Mouse (Mus musculus) heart, embryonic 16.5 days (tissue): ENCODE measurements at regions not wholly inside any gene's neighbourhood (a gene's known extent, or its start where the extent isn't known, plus 50 kb on each side); places are given as distances from the start of the nearest gene placed in this dataset.

Experiments used
- ATAC-seq: fragments of 200-750 bp; cut with Nextera tagmentation; replicated peaks from 2 replicates; pipeline ENCODE4 v1.8.0; 2017; ENCODE audit warnings: moderate number of reproducible peaks; ENCODE audit not compliant: insufficient read depth, low FRiP score; ENCODE audit errors: extremely low read depth
- H3K27ac ChIP-seq: fragments of 300-500 bp; sonication (generic); 2 replicates; pipeline ENCODE4 v1.5.1; 2014; ENCODE audit warnings: mild to moderate bottlenecking, low read length, control low read depth, moderate library complexity
- H3K27me3 ChIP-seq: fragments of 300-500 bp; sonication (generic); 2 replicates; pipeline ENCODE4 v1.6.1; 2014; ENCODE audit warnings: low read length, mixed read lengths; ENCODE audit not compliant: control insufficient read depth, insufficient read depth
- H3K36me3 ChIP-seq: fragments of 300-500 bp; sonication (generic); 2 replicates; pipeline ENCODE4 v1.6.1; 2014; ENCODE audit not compliant: control insufficient read depth, insufficient read depth
- H3K4me1 ChIP-seq: fragments of 300-500 bp; sonication (generic); 2 replicates; pipeline ENCODE4 v1.6.1; 2014; ENCODE audit warnings: low read length, mixed read lengths; ENCODE audit not compliant: control insufficient read depth, insufficient read depth
- H3K4me2 ChIP-seq: fragments of 300-500 bp; sonication (generic); 2 replicates; pipeline ENCODE4 v1.6.1; 2014; ENCODE audit warnings: low read depth, mild to moderate bottlenecking, control low read depth, low read length
- H3K4me3 ChIP-seq: fragments of 300-500 bp; sonication (generic); 2 replicates; pipeline ENCODE4 v1.5.1; 2014; ENCODE audit warnings: mild to moderate bottlenecking, control low read depth, low read length
- H3K9ac ChIP-seq: fragments of 300-500 bp; sonication (generic); 2 replicates; pipeline ENCODE4 v1.6.1; 2014; ENCODE audit warnings: low read length, control low read depth
- H3K9me3 ChIP-seq: fragments of 300-500 bp; sonication (generic); replicated peaks from 2 replicates; pipeline ENCODE4 v1.6.1; 2016; ENCODE audit warnings: low read length; ENCODE audit not compliant: control insufficient read depth
- WGBS: fragments of 180-500 bp; shearing (Covaris S2); extraction: QIAGEN DNeasy Blood & Tissue Kit; methylation state at CpG from one replicate; pipeline ENCODE4 v1.1.7; 2014; 5-methylcytosine and 5-hydroxymethylcytosine counted together

DNA sequence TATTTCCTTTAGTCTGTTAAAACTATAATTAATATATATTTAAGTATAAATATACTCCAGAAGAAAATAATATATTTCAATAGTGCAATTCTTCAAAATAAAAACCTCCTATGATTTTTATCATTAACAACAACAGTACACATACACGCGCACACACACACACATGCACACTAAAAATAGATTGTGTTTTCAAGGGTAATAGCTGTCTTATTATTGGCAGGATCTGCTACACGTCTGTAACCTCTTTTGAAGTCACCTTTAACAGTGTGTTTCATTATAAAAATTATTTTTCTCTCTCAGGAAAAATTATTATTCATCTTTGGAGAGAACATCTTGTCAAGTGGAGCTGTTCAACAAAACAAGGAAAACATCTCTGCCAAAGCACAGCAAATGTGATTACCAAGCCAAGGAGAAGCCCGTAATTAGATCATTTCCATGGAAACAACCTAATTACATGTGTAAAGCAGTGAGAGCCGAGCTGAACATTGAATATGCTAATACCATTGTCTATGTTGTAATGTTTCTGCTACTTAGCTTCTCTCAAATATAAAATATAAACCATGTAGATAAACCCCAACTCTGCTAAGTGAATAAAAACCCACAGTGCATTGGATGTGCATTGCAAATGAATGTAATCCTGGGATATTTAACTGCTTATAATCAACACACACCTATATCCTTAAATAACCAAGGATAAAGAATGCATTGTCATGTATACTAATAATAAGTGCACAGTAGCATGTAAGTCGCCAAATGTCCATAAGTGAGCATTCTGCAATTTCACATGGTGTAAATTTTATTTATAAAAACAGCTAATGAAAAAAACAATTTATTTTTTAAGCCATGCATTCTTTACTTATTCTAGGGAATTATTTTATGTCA, 719.4 kb upstream of the Tbl1xr1 start:
- WGBS = 67% methylated on average over 6 of the region's 6 CpGs

DNA sequence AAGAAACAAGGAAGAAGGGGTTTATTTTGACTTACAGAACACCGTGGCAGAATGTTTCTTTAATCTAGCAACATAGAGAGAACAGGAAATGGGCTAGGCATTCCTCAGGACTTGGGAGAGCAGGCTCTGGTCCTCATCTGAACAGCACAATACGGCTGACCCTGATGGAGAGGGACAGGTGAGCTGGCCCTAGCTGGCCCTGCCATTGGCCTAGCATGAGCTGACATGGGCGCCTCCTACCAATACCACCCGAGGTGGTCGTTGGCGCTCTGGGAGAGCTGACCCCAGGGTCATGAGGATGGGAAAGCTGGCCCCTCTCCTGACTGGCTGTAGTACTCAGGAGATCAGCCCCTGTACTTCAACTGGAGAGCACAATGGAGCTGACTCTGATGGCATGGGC, 718.4 kb upstream of the Tbl1xr1 start:
- Histone ChIP-seq H3K4me1 (no peaks in the 10 kb centered on the region), H3K4me3 (no peak overlapping the region), H3K27ac (no peak overlapping the region), H3K27me3 (no peaks in the 10 kb centered on the region), H3K9ac (no peak overlapping the region), H3K4me2 (no peak overlapping the region), H3K36me3 (no peaks in the 10 kb centered on the region), H3K9me3 (no peaks in the 10 kb centered on the region)
- WGBS = 86% methylated on average over 6 of the region's 6 CpGs
- ATAC-seq = no peak

More for the DNA sequence above, 719.4 kb upstream of the Tbl1xr1 start:
- Histone ChIP-seq H3K27me3 (no peaks in the 10 kb centered on the region), H3K4me3 (no peak overlapping the region), H3K4me1 (no peaks in the 10 kb centered on the region), H3K9ac (no peak overlapping the region), H3K36me3 (no peaks in the 10 kb centered on the region), H3K9me3 (no peaks in the 10 kb centered on the region), H3K4me2 (no peak overlapping the region), H3K27ac (no peak overlapping the region)
- no peak for ATAC-seq

DNA sequence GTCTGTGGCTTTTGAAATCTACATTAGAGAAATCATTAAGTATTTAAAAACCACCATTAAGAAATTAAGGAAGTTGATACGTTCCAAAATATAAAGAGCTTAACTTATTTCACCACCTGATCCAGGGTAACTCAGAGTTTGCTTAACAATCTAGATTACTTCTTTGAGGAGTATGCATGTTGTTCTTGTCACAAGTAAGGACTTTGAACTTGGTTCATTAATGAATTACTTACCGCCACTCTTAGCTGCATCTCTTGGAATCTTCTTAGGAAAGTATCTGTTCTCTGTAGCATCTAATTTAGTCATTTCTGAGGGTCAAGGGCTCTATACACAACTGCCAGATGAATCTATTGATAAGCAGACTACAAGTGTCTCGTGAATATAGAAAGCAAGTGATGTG, 715.4 kb upstream of the Tbl1xr1 start:
- no peak overlapping the region for H3K4me3 ChIP-seq
- no peaks in the 10 kb centered on the region for H3K4me1 ChIP-seq
- ATAC-seq = no peak
- H3K27ac ChIP-seq = no peak overlapping the region
- no peak overlapping the region for H3K4me2 ChIP-seq
- WGBS = 81% methylated on average over 3 of the region's 3 CpGs
- no peaks in the 10 kb centered on the region for H3K9me3 ChIP-seq
- no peak overlapping the region for H3K9ac ChIP-seq
- H3K27me3 ChIP-seq = no peaks in the 10 kb centered on the region
- H3K36me3 ChIP-seq = no peaks in the 10 kb centered on the region

DNA sequence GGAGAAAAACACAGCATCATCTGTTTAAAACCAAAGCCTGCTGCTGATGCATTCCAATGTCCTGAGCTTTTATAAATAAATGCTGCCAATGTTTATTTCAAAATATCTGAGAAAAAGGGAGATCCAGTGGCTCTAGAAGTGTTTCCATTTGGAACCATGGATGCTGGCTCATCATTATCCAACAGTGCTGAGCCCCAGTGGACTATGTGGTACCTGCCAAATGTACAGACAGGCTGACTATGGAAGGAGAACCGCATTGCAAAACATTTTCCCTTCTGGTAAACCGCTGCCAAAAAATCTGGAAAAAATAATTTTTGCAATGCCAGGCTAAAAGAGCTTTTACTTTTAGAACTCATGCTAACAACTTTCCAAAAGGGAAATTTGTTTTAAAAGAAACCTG, 696.6 kb upstream of the Tbl1xr1 start:
- H3K9ac ChIP-seq = no peak overlapping the region
- no peak overlapping the region for H3K4me2 ChIP-seq
- no peaks in the 10 kb centered on the region for H3K4me1 ChIP-seq
- no peak overlapping the region for H3K27ac ChIP-seq
- no peaks in the 10 kb centered on the region for H3K36me3 ChIP-seq
- H3K4me3 ChIP-seq = no peak overlapping the region
- WGBS = 86% methylated on average over 2 of the region's 2 CpGs
- H3K27me3 ChIP-seq = no peaks in the 10 kb centered on the region
- ATAC-seq = no peak
- H3K9me3 ChIP-seq = no peaks in the 10 kb centered on the region

DNA sequence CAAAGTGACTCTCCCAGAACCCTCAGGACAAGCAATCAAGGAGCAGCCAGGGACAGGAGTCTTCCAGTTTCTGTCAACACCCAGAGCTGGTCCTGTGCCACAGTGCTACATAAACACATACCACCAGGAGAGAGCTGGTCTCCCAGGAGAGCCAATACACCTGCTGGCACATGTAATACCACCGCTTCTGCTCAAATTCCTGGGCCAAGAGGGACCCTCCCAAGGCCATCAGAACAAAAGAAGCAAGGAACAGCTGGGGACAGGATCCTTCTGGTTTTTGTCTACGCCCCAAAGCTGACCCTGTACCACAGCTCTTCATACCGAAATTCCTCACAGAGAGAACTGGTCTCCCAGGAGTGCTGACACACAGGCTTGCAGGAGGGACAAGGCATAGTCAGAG, 695.4 kb upstream of the Tbl1xr1 start:
- no peak for ATAC-seq
- Histone ChIP-seq H3K27ac (no peak overlapping the region), H3K4me2 (no peak overlapping the region), H3K4me3 (no peak overlapping the region), H3K9me3 (no peaks in the 10 kb centered on the region), H3K27me3 (no peaks in the 10 kb centered on the region), H3K4me1 (no peaks in the 10 kb centered on the region), H3K36me3 (no peaks in the 10 kb centered on the region), H3K9ac (no peak overlapping the region)
- WGBS = 46% methylated on average over 3 of the region's 3 CpGs

DNA sequence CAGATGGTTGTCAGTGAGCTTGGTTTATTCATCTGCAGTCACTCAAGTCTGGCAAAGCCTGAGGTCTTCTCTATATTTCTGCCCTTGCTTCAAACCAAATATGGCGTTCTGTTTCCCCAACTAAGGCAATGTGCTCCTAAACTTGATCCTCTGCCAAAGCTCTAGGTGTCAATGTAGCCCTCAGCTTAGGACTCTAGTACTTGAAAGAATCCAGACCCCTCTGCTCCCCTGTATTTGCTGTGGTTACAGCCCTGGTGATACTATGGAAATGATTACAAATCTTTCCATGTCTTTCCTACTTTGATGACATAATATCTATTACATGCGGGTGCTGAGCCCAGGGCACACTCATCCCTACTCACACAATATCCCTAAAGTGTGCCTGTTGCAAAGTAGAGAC, 672.9 kb upstream of the Tbl1xr1 start:
- 0 out of 2 replicates have a peak overlapping the region, but pooled peaks have one; percentile 37 for H3K27ac ChIP-seq
- WGBS = 33% methylated on average over 2 of the region's 2 CpGs

DNA sequence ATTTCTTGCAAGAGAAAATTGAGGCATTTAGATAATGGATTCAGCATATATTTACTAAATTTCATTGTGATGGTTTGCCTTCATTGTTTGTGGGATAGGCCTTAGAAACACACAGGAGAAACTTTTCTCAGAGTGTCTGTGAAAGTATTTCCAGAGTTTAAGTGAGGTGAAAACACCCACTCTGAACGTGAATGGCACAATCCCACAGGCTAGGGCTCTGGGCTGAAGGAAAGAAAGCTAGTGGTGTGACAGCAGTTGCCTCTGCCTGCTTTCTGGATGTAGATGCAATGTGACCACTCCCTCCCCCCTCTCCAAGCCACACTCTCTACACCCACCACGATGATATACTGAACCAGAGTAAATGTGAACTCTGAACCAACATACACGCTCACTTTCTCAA, 672.4 kb upstream of the Tbl1xr1 start:
- Histone ChIP-seq H3K36me3 (no peaks in the 10 kb centered on the region), H3K4me2 (no peak overlapping the region), H3K4me3 (no peak overlapping the region), H3K9me3 (no peaks in the 10 kb centered on the region), H3K27ac (no peak overlapping the region), H3K9ac (no peak overlapping the region), H3K27me3 (no peaks in the 10 kb centered on the region), H3K4me1 (peaks cover 17% of the 10 kb centered on the region)
- 46% methylated on average over 3 of the region's 3 CpGs for whole genome bisulfite sequencing
- ATAC-seq = no peak

More for the DNA sequence above, 672.9 kb upstream of the Tbl1xr1 start:
- H3K9ac ChIP-seq = no peak overlapping the region
- no peak overlapping the region for H3K4me3 ChIP-seq
- no peaks in the 10 kb centered on the region for H3K9me3 ChIP-seq
- peak; percentile 73 for ATAC-seq
- H3K36me3 ChIP-seq = no peaks in the 10 kb centered on the region
- H3K4me1 ChIP-seq = peaks cover 17% of the 10 kb centered on the region
- H3K27me3 ChIP-seq = no peaks in the 10 kb centered on the region
- no peak overlapping the region for H3K4me2 ChIP-seq

DNA sequence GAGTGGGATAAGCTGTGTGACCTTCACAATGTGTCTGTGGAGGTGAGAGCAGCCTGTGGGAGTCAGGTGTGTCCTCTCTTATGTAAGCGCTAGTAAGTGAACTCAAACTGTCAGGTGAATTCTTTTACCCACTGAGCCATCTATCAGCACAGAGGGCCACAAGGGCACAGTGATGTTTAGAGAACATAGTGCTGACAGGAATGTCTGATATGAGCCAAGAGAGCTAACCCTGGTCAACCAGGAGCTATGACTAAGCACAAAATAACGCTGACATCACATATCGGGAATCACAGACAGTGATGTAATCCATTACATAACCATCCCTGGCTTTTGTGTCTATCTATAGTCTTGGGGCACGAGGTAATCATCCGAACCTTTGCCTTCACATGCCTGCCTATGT, 669.4 kb upstream of the Tbl1xr1 start:
- Histone ChIP-seq H3K27ac (no peak overlapping the region), H3K9ac (no peak overlapping the region), H3K4me1 (peaks cover 17% of the 10 kb centered on the region), H3K4me2 (no peak overlapping the region), H3K36me3 (no peaks in the 10 kb centered on the region), H3K27me3 (no peaks in the 10 kb centered on the region), H3K9me3 (no peaks in the 10 kb centered on the region), H3K4me3 (no peak overlapping the region)
- 40% methylated on average over 5 of the region's 5 CpGs for WGBS
- peak; percentile 82 for ATAC-seq

DNA sequence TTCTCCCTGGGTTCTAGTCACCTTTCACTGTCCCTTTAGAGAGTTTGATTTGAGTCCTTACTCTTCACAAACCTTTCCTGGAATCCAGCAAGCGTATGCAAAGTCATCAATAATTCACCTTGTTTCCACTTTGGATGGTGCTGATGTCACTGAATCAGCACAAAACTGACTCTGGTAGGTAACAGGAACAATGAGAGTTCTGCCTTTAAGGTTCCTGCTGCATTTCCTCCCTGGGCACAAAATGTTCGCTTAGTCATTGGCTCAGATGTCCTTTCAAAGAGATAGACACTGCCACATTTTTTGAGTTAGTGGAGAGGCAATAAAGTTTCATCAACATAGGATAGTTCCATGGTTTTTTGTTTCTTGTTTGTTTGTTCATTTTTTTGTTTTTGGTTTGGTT, 664.4 kb upstream of the Tbl1xr1 start:
- no peak overlapping the region for H3K4me3 ChIP-seq
- no peak overlapping the region for H3K27ac ChIP-seq
- 77% methylated on average over 2 of the region's 2 CpGs for WGBS
- H3K9ac ChIP-seq = no peak overlapping the region
- H3K36me3 ChIP-seq = no peaks in the 10 kb centered on the region
- no peak for ATAC-seq
- peaks cover under 1% of the 10 kb centered on the region; the same call in 1 of the 2 replicates for H3K4me1 ChIP-seq
- no peaks in the 10 kb centered on the region for H3K27me3 ChIP-seq
- H3K9me3 ChIP-seq = peaks cover 3% of the 10 kb centered on the region
- H3K4me2 ChIP-seq = no peak overlapping the region
